Mouse (Mus musculus) hindbrain, embryonic 14.5 days (tissue): ENCODE data around the gene Slc22a5. TPM values are rescaled to one million over a fixed set of nuclear protein-coding genes. Genes with fewer than 3 reads are reported as not detected.
"Not testable (repeated sequence)": the region's sequence is repeated elsewhere in the genome, so short reads cannot be mapped to it uniquely, and the experiment has no call there.

Source experiments
- ATAC-seq: fragments of 200-750 bp; cut with Nextera tagmentation; 2 replicates; pipeline ENCODE4 v1.8.0; 2017; ENCODE audit warnings: moderate number of reproducible peaks, mild to moderate bottlenecking, moderate TSS enrichment, moderate library complexity; ENCODE audit not compliant: low FRiP score
- DNase-seq: peaks from one replicate; pipeline ENCODE4 v3.0.0-alpha.2; 2015; ENCODE audit warnings: low spot score
- H3K27ac ChIP-seq: fragments of 300-500 bp; sonication (generic); 2 replicates; pipeline ENCODE4 v1.5.1; 2014; ENCODE audit warnings: mild to moderate bottlenecking, moderate library complexity
- H3K27me3 ChIP-seq: fragments of 300-500 bp; sonication (generic); 2 replicates; pipeline ENCODE4 v1.6.1; 2014; ENCODE audit warnings: mild to moderate bottlenecking, low read length, mixed read lengths; ENCODE audit not compliant: control insufficient read depth, insufficient read depth
- H3K36me3 ChIP-seq: fragments of 300-500 bp; sonication (generic); replicated peaks from 2 replicates; pipeline ENCODE4 v1.6.1; 2014; ENCODE audit not compliant: control insufficient read depth, insufficient read depth
- H3K4me1 ChIP-seq: fragments of 300-500 bp; sonication (generic); replicated peaks from 2 replicates; pipeline ENCODE4 v1.6.1; 2014; ENCODE audit warnings: antibody characterized with exemption, low read length, mixed read lengths; ENCODE audit not compliant: control insufficient read depth, insufficient read depth
- H3K4me2 ChIP-seq: fragments of 300-500 bp; sonication (generic); replicated peaks from 2 replicates; pipeline ENCODE4 v1.6.1; 2014; ENCODE audit warnings: mild to moderate bottlenecking, moderate library complexity
- H3K4me3 ChIP-seq: fragments of 300-500 bp; sonication (generic); replicated peaks from 2 replicates; pipeline ENCODE4 v1.5.1; 2014; ENCODE audit warnings: mild to moderate bottlenecking, low read length
- H3K9ac ChIP-seq: fragments of 300-500 bp; sonication (generic); 2 replicates; pipeline ENCODE4 v1.6.1; 2014
- H3K9me3 ChIP-seq: fragments of 300-500 bp; sonication (generic); 2 replicates; pipeline ENCODE4 v1.6.1; 2016; ENCODE audit warnings: low read length; ENCODE audit not compliant: control insufficient read depth
- WGBS: fragments of 180-500 bp; shearing (Covaris S2); extraction: QIAGEN DNeasy Blood & Tissue Kit; methylation state at CpG from one replicate; pipeline ENCODE4 v1.1.7; 2014; 5-methylcytosine and 5-hydroxymethylcytosine counted together
- polyA plus RNA-seq: library from polyadenylated mRNA; unstranded; fragments of >200 nt; fragmentation: Nextera tagmentation; extraction: Ambion mirVana; gene quantifications from 2 replicates; pipeline ENCODE4 v1.2.1, GENCODE M21; 2014

The Slc22a5 gene
- polyA plus RNA-seq, 1 experiment from 2014 or later = 12.9 TPM

GRCm38 (mm10) chr11:53871786-53872507 is 19.5 kb downstream of the Slc22a5 start:
- Histone ChIP-seq H3K4me1 (no peaks in the 10 kb centered on the region), H3K4me2 (no peak overlapping the region), H3K27ac (no peak overlapping the region), H3K9me3 (no peaks in the 10 kb centered on the region), H3K27me3 (no peaks in the 10 kb centered on the region), H3K9ac (no peak overlapping the region), H3K36me3 (peaks cover 29% of the 10 kb centered on the region; the same call in 1 of the 2 replicates), H3K4me3 (no peak overlapping the region)
- ATAC-seq = no peak
- 87% methylated on average over 2 of the region's 2 CpGs for WGBS
- no peak for DNase-seq

GRCm38 (mm10) chr11:53869172-53869571 is 22.3 kb downstream of the Slc22a5 start:
- no peaks in the 10 kb centered on the region for H3K4me1 ChIP-seq
- no peak overlapping the region for H3K4me2 ChIP-seq
- peaks cover 36% of the 10 kb centered on the region for H3K36me3 ChIP-seq
- no peak overlapping the region for H3K27ac ChIP-seq
- no peak overlapping the region for H3K4me3 ChIP-seq
- DNase-seq = no peak
- no peak for ATAC-seq
- 95% methylated on average over 5 of the region's 5 CpGs for WGBS
- no peak overlapping the region for H3K9ac ChIP-seq
- H3K27me3 ChIP-seq = no peaks in the 10 kb centered on the region
- no peaks in the 10 kb centered on the region for H3K9me3 ChIP-seq

GRCm38 (mm10) chr11:53868323-53868722 is 23.1 kb downstream of the Slc22a5 start:
- not testable (repeated sequence) for H3K9ac ChIP-seq, H3K9me3 ChIP-seq, H3K4me3 ChIP-seq, H3K27me3 ChIP-seq, H3K4me2 ChIP-seq, ATAC-seq, DNase-seq, H3K4me1 ChIP-seq, H3K27ac ChIP-seq
- H3K36me3 ChIP-seq = peaks cover 36% of the 10 kb centered on the region
- WGBS = 51% methylated on average over 5 of the region's 5 CpGs

GRCm38 (mm10) chr11:53864724-53865310 is 26.6 kb downstream of the Slc22a5 start:
- H3K4me1 ChIP-seq, H3K9ac ChIP-seq, H3K9me3 ChIP-seq, H3K4me2 ChIP-seq, H3K27me3 ChIP-seq, H3K27ac ChIP-seq, H3K4me3 ChIP-seq, DNase-seq, ATAC-seq: not testable (repeated sequence)
- 83% methylated on average over 1 of the region's 4 CpGs for WGBS
- peaks cover 10% of the 10 kb centered on the region for H3K36me3 ChIP-seq

GRCm38 (mm10) chr11:53860944-53861343 is 30.5 kb downstream of the Slc22a5 start:
- H3K9ac ChIP-seq, H3K4me3 ChIP-seq, ATAC-seq, H3K27ac ChIP-seq, H3K36me3 ChIP-seq, H3K27me3 ChIP-seq, DNase-seq, H3K9me3 ChIP-seq, H3K4me1 ChIP-seq, H3K4me2 ChIP-seq: not testable (repeated sequence)
- 87% methylated on average over 8 of the region's 9 CpGs for WGBS

GRCm38 (mm10) chr11:53858761-53859580 is 32.5 kb downstream of the Slc22a5 start, which contains the start of gene Gm12216:
TSS of gene Gm12216 (minus strand) at chr11:53859256.
- not testable (repeated sequence) for H3K36me3 ChIP-seq, ATAC-seq, H3K4me1 ChIP-seq, H3K27me3 ChIP-seq, H3K9me3 ChIP-seq, DNase-seq, H3K27ac ChIP-seq
- Histone ChIP-seq H3K4me2 (peak within 1 kb of the TSS; percentile 47), H3K9ac (peak within 1 kb of the TSS; percentile 16), H3K4me3 (peak within 1 kb of the TSS; percentile 32)
- 13% methylated on average over 41 of the region's 50 CpGs for WGBS

- Histone ChIP-seq H3K9ac (no peak overlapping the region), H3K27ac (no peak overlapping the region), H3K4me1 (no peaks in the 10 kb centered on the region), H3K9me3 (no peaks in the 10 kb centered on the region), H3K27me3 (no peaks in the 10 kb centered on the region), H3K4me2 (no peak overlapping the region), H3K4me3 (no peak overlapping the region), H3K36me3 (no peaks in the 10 kb centered on the region)
- DNase-seq (no peak), ATAC-seq (no peak)
- WGBS = 83% methylated on average over 6 of the region's 6 CpGs
Observed at GRCm38 (mm10) chr11:53858058-53858760, 33.3 kb downstream of the Slc22a5 start.

- WGBS = 67% methylated on average over 5 of the region's 5 CpGs
- H3K27ac ChIP-seq = no peak overlapping the region
- ATAC-seq = no peak
Observed at GRCm38 (mm10) chr11:53853665-53854064, 37.8 kb downstream of the Slc22a5 start.

GRCm38 (mm10) chr11:53851795-53852194 is 39.7 kb downstream of the Slc22a5 start:
- Histone ChIP-seq H3K27ac (no peak overlapping the region), H3K4me3 (no peak overlapping the region), H3K9ac (no peak overlapping the region), H3K27me3 (no peaks in the 10 kb centered on the region), H3K36me3 (no peaks in the 10 kb centered on the region), H3K4me2 (no peak overlapping the region), H3K9me3 (no peaks in the 10 kb centered on the region), H3K4me1 (no peaks in the 10 kb centered on the region)
- WGBS = 57% methylated on average over 5 of the region's 5 CpGs
- no peak for ATAC-seq
- DNase-seq = no peak

More at GRCm38 (mm10) chr11:53853665-53854064, 37.8 kb downstream of the Slc22a5 start:
- DNase-seq = no peak
- Histone ChIP-seq H3K27me3 (no peaks in the 10 kb centered on the region), H3K36me3 (no peaks in the 10 kb centered on the region), H3K4me2 (no peak overlapping the region), H3K4me1 (no peaks in the 10 kb centered on the region), H3K4me3 (no peak overlapping the region), H3K9ac (no peak overlapping the region), H3K9me3 (no peaks in the 10 kb centered on the region)
